Mouse (Mus musculus) adrenal gland, postnatal 0 days (tissue): ENCODE data around the gene Gnao1. TPM values are rescaled to one million over a fixed set of nuclear protein-coding genes. Genes with fewer than 3 reads are reported as not detected.

Source experiments
- microRNA-seq: library from miRNA; unstranded; fragments of <30 nt; microRNA quantifications from one replicate; pipeline ENCODE4, GENCODE M21; 2016; ENCODE audit warnings: borderline replicate concordance; ENCODE audit not compliant: insufficient number of aligned reads
- polyA plus RNA-seq: library from polyadenylated mRNA; unstranded; fragments of >200 nt; fragmentation: Nextera tagmentation; extraction: Ambion mirVana; gene quantifications from 2 replicates; pipeline ENCODE4 v1.2.1, GENCODE M21; 2015

The Gnao1 gene
- polyA plus RNA-seq: 16.9 and 50.2 TPM in 2 replicates

GRCm38 (mm10) chr8:93809686-93810027, at the start of gene Gnao1:
Gnao1 (plus strand) TSS chr8:93809966.

GRCm38 (mm10) chr8:94012013-94012951, 202.5 kb downstream of the Gnao1 start, which contains the start of gene Amfr:
Amfr (minus strand) TSS chr8:94012842.

Small RNA genes lying within 50 kb of the gene (microRNA-seq; reads per million reads assigned to microRNA genes)
- not detected for gene Gm24159

Other genes with a start within 250 kb of the Gnao1 start
- 68.5 and 103 TPM in 2 replicates for gene Amfr, start 202.9 kb downstream of the Gnao1 start, polyA plus RNA-seq
- gene Nudt21, start 227.1 kb downstream of the Gnao1 start, polyA plus RNA-seq: 82.9 and 85.1 TPM in 2 replicates
- gene Ogfod1, start 227.2 kb downstream of the Gnao1 start, polyA plus RNA-seq: 4.0 and 6.9 TPM in 2 replicates